Mouse (Mus musculus) layer of hippocampus, postnatal 10 days (tissue): ENCODE measurements around the gene Prmt9. TPM values are rescaled to one million over a fixed set of nuclear protein-coding genes. Genes with fewer than 3 reads are reported as not detected.

Source experiments
- total RNA-seq, 2 experiments: library from RNA; stranded (reverse); gene quantifications; 2 replicates each; pipeline ENCODE4 v1.2.3; 2021

The Prmt9 gene
- total RNA-seq, 2 experiments from 2014 or later = 28.8 to 29.7 TPM

Other genes starting within 250 kb of the Prmt9 start
- gene Arhgap10, start 31.4 kb upstream of the Prmt9 start, total RNA-seq = 1 to 10 TPM; 8.0 to 8.8 TPM
- gene Tmem184c, start 61.3 kb downstream of the Prmt9 start, total RNA-seq = 10 to 100 TPM; 66.3 to 66.4 TPM
- gene Ednra, start 175.1 kb downstream of the Prmt9 start, total RNA-seq = 1 to 10 TPM; 7.4 to 7.7 TPM